In genomic region chrX:102253892-102254291, GRCm38 (mm10) we compare ENCODE assay signal across 8 mouse cellular contexts. TPM values are rescaled to one million over a fixed set of nuclear protein-coding genes. Genes with fewer than 3 reads are reported as not detected.
DNase-seq lines count a peak whose midpoint lies in the region; ATAC-seq and TF ChIP-seq lines count a peak whose summit lies in the region.

No protein-coding gene starts in this region.

- H3K9me3 ChIP-seq in embryonic facial prominence, embryonic 14.5 days (ENCODE audit: control insufficient read depth, low read length) = no peaks in the 10 kb centered on the region
- no peaks in the 10 kb centered on the region for H3K9me3 ChIP-seq in stomach, postnatal 0 days (ENCODE audit: control insufficient read depth, low read length)

- no peak for ATAC-seq in embryonic facial prominence, embryonic 14.5 days (ENCODE audit: low read depth)
- no peak for ATAC-seq in stomach, postnatal 0 days (ENCODE audit: low FRiP score, low TSS enrichment)

- peak; percentile 27 for DNase-seq in gastrocnemius, postnatal 14 days
- DNase-seq in gastrocnemius, postnatal 10 days = no peak
- DNase-seq in R1 (ENCODE audit: low read depth, low spot score) = peak; percentile 17
- no peak for DNase-seq in embryonic facial prominence, embryonic 14.5 days (ENCODE audit: low spot score)
- peak; percentile 39 for DNase-seq in kidney, postnatal 10 days
- DNase-seq in lung, postnatal 4 days = peak; percentile 31 to 34
- peak; percentile 15 for DNase-seq in stomach, postnatal 0 days (ENCODE audit: low spot score)
- DNase-seq in urinary bladder, postnatal 4 days (ENCODE audit: low spot score in 2 of 2) = no peak

- peak overlapping the region; percentile 76 for H3K4me2 ChIP-seq in embryonic facial prominence, embryonic 14.5 days (ENCODE audit: low read depth, low read length)
- H3K4me2 ChIP-seq in stomach, postnatal 0 days (replicated peaks; ENCODE audit: low read depth) = no peak overlapping the region

- H3K27me3 ChIP-seq in embryonic facial prominence, embryonic 14.5 days (replicated peaks; ENCODE audit: control insufficient read depth, insufficient read depth, low read length) = peaks cover 42% of the 10 kb centered on the region
- 0 out of 2 replicates have a peak, but pooled peaks cover 3% of the 10 kb centered on the region for H3K27me3 ChIP-seq in stomach, postnatal 0 days (ENCODE audit: control insufficient read depth, insufficient read depth, low read length)

- no peak overlapping the region for H3K27ac ChIP-seq in embryonic facial prominence, embryonic 14.5 days (replicated peaks; ENCODE audit: low read depth, low read length)
- H3K27ac ChIP-seq in stomach, postnatal 0 days (replicated peaks) = no peak overlapping the region

- peak overlapping the region; percentile 15 for H3K4me3 ChIP-seq in embryonic facial prominence, embryonic 14.5 days (ENCODE audit: low read depth, low read length)
- H3K4me3 ChIP-seq in stomach, postnatal 0 days (ENCODE audit: low read depth, low read length) = no peak overlapping the region

- intact Hi-C loops in gastrocnemius, postnatal 14 days (cut with DNase I; ENCODE audit: low total_unique reads) = no loop called here

- H3K4me1 ChIP-seq in embryonic facial prominence, embryonic 14.5 days (ENCODE audit: control insufficient read depth, insufficient read depth, low read length) = peaks cover 4% of the 10 kb centered on the region; the same call in 1 of the 2 replicates
- H3K4me1 ChIP-seq in stomach, postnatal 0 days (replicated peaks; ENCODE audit: control insufficient read depth, insufficient read depth) = no peaks in the 10 kb centered on the region

- 17% methylated on average over 7 of the region's 7 CpGs for whole genome bisulfite sequencing in embryonic facial prominence, embryonic 14.5 days
- WGBS in stomach, postnatal 0 days = 12% methylated on average over 7 of the region's 7 CpGs

- H3K9ac ChIP-seq in embryonic facial prominence, embryonic 14.5 days (ENCODE audit: low read depth, low read length) = no peak overlapping the region
- no peak overlapping the region for H3K9ac ChIP-seq in stomach, postnatal 0 days (ENCODE audit: low read length)

- H3K36me3 ChIP-seq in embryonic facial prominence, embryonic 14.5 days (ENCODE audit: control insufficient read depth, insufficient read depth, low read length) = no peaks in the 10 kb centered on the region
- H3K36me3 ChIP-seq in stomach, postnatal 0 days (ENCODE audit: control insufficient read depth, insufficient read depth, low read length) = no peaks in the 10 kb centered on the region

- no peak for TF ChIP-seq CTCF in stomach, postnatal 0 days (IDR thresholded peaks at IDR 0.05; ENCODE audit: low read depth)

- TF ChIP-seq EP300 in stomach, postnatal 0 days (optimal IDR thresholded peaks at IDR 0.05) = no peak

RNA-seq across cellular contexts. Expression of gene Cited1, which starts 1.9 kb away (rescaled TPM):
- total RNA-seq in gastrocnemius, postnatal 14 days (2021) = 1 to 10 TPM; 2.1 to 2.5 TPM
- total RNA-seq in gastrocnemius, postnatal 10 days (2021) = 10 to 100 TPM in 1 of 2 experiments, 1 to 10 TPM in 1; 7.2 to 10.3 TPM
- 25.4 and 30.1 TPM in 2 replicates for polyA plus RNA-seq in embryonic facial prominence, embryonic 14.5 days (2014; fragmentation: Nextera tagmentation; extraction: Ambion mirVana)
- polyA plus RNA-seq in stomach, postnatal 0 days (2015; fragmentation: Nextera tagmentation; extraction: Ambion mirVana) = 2.1 and 3.2 TPM in 2 replicates

Comparison
In these comparisons a context has a peak if more than half of its experiments do, and no peak if none do; other contexts are left out.
1. DNase-seq: peak in gastrocnemius, postnatal 14 days (single experiment), R1 (single experiment), kidney, postnatal 10 days (single experiment), lung, postnatal 4 days (2 of 2) and stomach, postnatal 0 days (single experiment); none in gastrocnemius, postnatal 10 days (single experiment), embryonic facial prominence, embryonic 14.5 days (single experiment) and urinary bladder, postnatal 4 days (0 of 2).